Mouse (Mus musculus): ENCODE measurements around the gene Cnih2. TPM values are rescaled to one million over a fixed set of nuclear protein-coding genes. Genes with fewer than 3 reads are reported as not detected.

Gene Cnih2
- polyA plus RNA-seq, 1 experiment from 2014 or later, result 48.9 TPM

GRCm38 (mm10) chr19:5117494-5118383 is 19.4 kb upstream of the Cnih2 start:
- Histone ChIP-seq H3K27ac (replicated peaks; ENCODE audit: low read depth, low read length) (peak overlapping the region; percentile 72), H3K4me1 (ENCODE audit: control insufficient read depth, insufficient read depth, low read length) (no peaks in the 10 kb centered on the region), H3K4me3 (ENCODE audit: low read depth, low read length) (peak overlapping the region; percentile 74), H3K4me2 (ENCODE audit: low read depth, low read length) (peak overlapping the region; percentile 89), H3K9me3 (replicated peaks; ENCODE audit: control insufficient read depth, low read length) (no peaks in the 10 kb centered on the region), H3K36me3 (replicated peaks; ENCODE audit: control insufficient read depth, insufficient read depth, low read depth, low read length) (peaks cover 2% of the 10 kb centered on the region), H3K9ac (replicated peaks; ENCODE audit: low read length) (peak overlapping the region; percentile 80), H3K27me3 (ENCODE audit: control insufficient read depth, insufficient read depth, low read length) (no peaks in the 10 kb centered on the region)
- 0% methylated on average over 70 of the region's 83 CpGs for WGBS
- peak; percentile 84 for ATAC-seq (replicated peaks; ENCODE audit: insufficient number of reproducible peaks, low FRiP score, low TSS enrichment, low read depth)
- DNase-seq (ENCODE audit: low spot score), result peak; percentile 95

- Histone ChIP-seq H3K9ac (replicated peaks; ENCODE audit: low read length) (no peak overlapping the region), H3K9me3 (replicated peaks; ENCODE audit: control insufficient read depth, low read length) (no peaks in the 10 kb centered on the region), H3K27ac (replicated peaks; ENCODE audit: low read depth, low read length) (no peak overlapping the region), H3K4me2 (ENCODE audit: low read depth, low read length) (no peak overlapping the region; the same call in 1 of the 2 replicates), H3K27me3 (ENCODE audit: control insufficient read depth, insufficient read depth, low read length) (no peaks in the 10 kb centered on the region), H3K4me3 (ENCODE audit: low read depth, low read length) (no peak overlapping the region), H3K36me3 (replicated peaks; ENCODE audit: control insufficient read depth, insufficient read depth, low read depth, low read length) (peaks cover 4% of the 10 kb centered on the region), H3K4me1 (ENCODE audit: control insufficient read depth, insufficient read depth, low read length) (no peaks in the 10 kb centered on the region)
- DNase-seq (ENCODE audit: low spot score) (no peak), ATAC-seq (replicated peaks; ENCODE audit: insufficient number of reproducible peaks, low FRiP score, low TSS enrichment, low read depth) (no peak)
- WGBS, result 92% methylated on average over 7 of the region's 7 CpGs
Measured at GRCm38 (mm10) chr19:5113783-5114182, 15.5 kb upstream of the Cnih2 start.

- H3K4me1 ChIP-seq (ENCODE audit: control insufficient read depth, insufficient read depth, low read length), result peaks cover 6% of the 10 kb centered on the region; the same call in 1 of the 2 replicates
- H3K4me3 ChIP-seq (ENCODE audit: low read depth, low read length), result no peak overlapping the region
- ATAC-seq (replicated peaks; ENCODE audit: insufficient number of reproducible peaks, low FRiP score, low TSS enrichment, low read depth) (no peak), DNase-seq (ENCODE audit: low spot score) (no peak)
- 73% methylated on average over 19 of the region's 19 CpGs for WGBS
- H3K9me3 ChIP-seq (replicated peaks; ENCODE audit: control insufficient read depth, low read length), result no peaks in the 10 kb centered on the region
- no peak overlapping the region for H3K27ac ChIP-seq (replicated peaks; ENCODE audit: low read depth, low read length)
- no peak overlapping the region for H3K4me2 ChIP-seq (ENCODE audit: low read depth, low read length)
- no peak overlapping the region for H3K9ac ChIP-seq (replicated peaks; ENCODE audit: low read length)
- H3K36me3 ChIP-seq (replicated peaks; ENCODE audit: control insufficient read depth, insufficient read depth, low read depth, low read length), result peaks cover 4% of the 10 kb centered on the region
- no peaks in the 10 kb centered on the region for H3K27me3 ChIP-seq (ENCODE audit: control insufficient read depth, insufficient read depth, low read length)
Measured at GRCm38 (mm10) chr19:5109659-5110453, 11.5 kb upstream of the Cnih2 start.

- H3K27ac ChIP-seq (replicated peaks; ENCODE audit: low read depth, low read length), result no peak overlapping the region
- H3K9ac ChIP-seq (replicated peaks; ENCODE audit: low read length), result no peak overlapping the region
- WGBS, result 42% methylated on average over 4 of the region's 4 CpGs
- no peak for ATAC-seq (replicated peaks; ENCODE audit: insufficient number of reproducible peaks, low FRiP score, low TSS enrichment, low read depth)
- no peaks in the 10 kb centered on the region for H3K27me3 ChIP-seq (ENCODE audit: control insufficient read depth, insufficient read depth, low read length)
- no peak for DNase-seq (ENCODE audit: low spot score)
- peaks cover 2% of the 10 kb centered on the region for H3K36me3 ChIP-seq (replicated peaks; ENCODE audit: control insufficient read depth, insufficient read depth, low read depth, low read length)
- H3K9me3 ChIP-seq (replicated peaks; ENCODE audit: control insufficient read depth, low read length), result no peaks in the 10 kb centered on the region
- H3K4me2 ChIP-seq (ENCODE audit: low read depth, low read length), result no peak overlapping the region
- no peak overlapping the region for H3K4me3 ChIP-seq (ENCODE audit: low read depth, low read length)
- peaks cover 6% of the 10 kb centered on the region; the same call in 1 of the 2 replicates for H3K4me1 ChIP-seq (ENCODE audit: control insufficient read depth, insufficient read depth, low read length)
Measured at GRCm38 (mm10) chr19:5108702-5109101, 10.4 kb upstream of the Cnih2 start.

- ATAC-seq (replicated peaks; ENCODE audit: insufficient number of reproducible peaks, low FRiP score, low TSS enrichment, low read depth) (no peak), DNase-seq (ENCODE audit: low spot score) (peak; percentile 64)
- H3K9ac ChIP-seq (replicated peaks; ENCODE audit: low read length), result no peak overlapping the region
- no peaks in the 10 kb centered on the region for H3K9me3 ChIP-seq (replicated peaks; ENCODE audit: control insufficient read depth, low read length)
- H3K27me3 ChIP-seq (ENCODE audit: control insufficient read depth, insufficient read depth, low read length), result no peaks in the 10 kb centered on the region
- no peak overlapping the region for H3K4me3 ChIP-seq (ENCODE audit: low read depth, low read length)
- peaks cover 2% of the 10 kb centered on the region for H3K36me3 ChIP-seq (replicated peaks; ENCODE audit: control insufficient read depth, insufficient read depth, low read depth, low read length)
- 27% methylated on average over 5 of the region's 5 CpGs for WGBS
- peaks cover 6% of the 10 kb centered on the region; the same call in 1 of the 2 replicates for H3K4me1 ChIP-seq (ENCODE audit: control insufficient read depth, insufficient read depth, low read length)
- H3K4me2 ChIP-seq (ENCODE audit: low read depth, low read length), result no peak overlapping the region
- no peak overlapping the region for H3K27ac ChIP-seq (replicated peaks; ENCODE audit: low read depth, low read length)
Measured at GRCm38 (mm10) chr19:5108271-5108575, 9.9 kb upstream of the Cnih2 start.

- H3K9me3 ChIP-seq (replicated peaks; ENCODE audit: control insufficient read depth, low read length), result no peaks in the 10 kb centered on the region
- H3K4me3 ChIP-seq (ENCODE audit: low read depth, low read length), result no peak overlapping the region
- peaks cover 6% of the 10 kb centered on the region; the same call in 1 of the 2 replicates for H3K4me1 ChIP-seq (ENCODE audit: control insufficient read depth, insufficient read depth, low read length)
- DNase-seq (ENCODE audit: low spot score) (no peak), ATAC-seq (replicated peaks; ENCODE audit: insufficient number of reproducible peaks, low FRiP score, low TSS enrichment, low read depth) (no peak)
- no peak overlapping the region for H3K4me2 ChIP-seq (ENCODE audit: low read depth, low read length)
- no peaks in the 10 kb centered on the region for H3K27me3 ChIP-seq (ENCODE audit: control insufficient read depth, insufficient read depth, low read length)
- H3K36me3 ChIP-seq (replicated peaks; ENCODE audit: control insufficient read depth, insufficient read depth, low read depth, low read length), result peaks cover 2% of the 10 kb centered on the region; the same call in 1 of the 2 replicates
- no peak overlapping the region for H3K9ac ChIP-seq (replicated peaks; ENCODE audit: low read length)
- 68% methylated on average over 18 of the region's 18 CpGs for WGBS
- no peak overlapping the region for H3K27ac ChIP-seq (replicated peaks; ENCODE audit: low read depth, low read length)
Measured at GRCm38 (mm10) chr19:5107556-5108270, 9.4 kb upstream of the Cnih2 start.

GRCm38 (mm10) chr19:5106731-5107191 is 8.4 kb upstream of the Cnih2 start, which contains the start of gene Rab1b:
Rab1b (minus strand) TSS chr19:5107072.
- Histone ChIP-seq H3K4me2 (ENCODE audit: low read depth, low read length) (peak within 1 kb of the TSS; percentile 88), H3K27me3 (ENCODE audit: control insufficient read depth, insufficient read depth, low read length) (no peaks in the 10 kb centered on the region), H3K4me1 (ENCODE audit: control insufficient read depth, insufficient read depth, low read length) (peaks cover 6% of the 10 kb centered on the region; the same call in 1 of the 2 replicates), H3K4me3 (ENCODE audit: low read depth, low read length) (peak within 1 kb of the TSS; percentile 82), H3K27ac (replicated peaks; ENCODE audit: low read depth, low read length) (peak within 1 kb of the TSS; percentile 82), H3K9me3 (replicated peaks; ENCODE audit: control insufficient read depth, low read length) (no peaks in the 10 kb centered on the region), H3K36me3 (replicated peaks; ENCODE audit: control insufficient read depth, insufficient read depth, low read depth, low read length) (peaks cover 3% of the 10 kb centered on the region), H3K9ac (replicated peaks; ENCODE audit: low read length) (peak within 1 kb of the TSS; percentile 85)
- under 1% methylated on average over 46 of the region's 46 CpGs for WGBS
- ATAC-seq (replicated peaks; ENCODE audit: insufficient number of reproducible peaks, low FRiP score, low TSS enrichment, low read depth) (peak; percentile 92), DNase-seq (ENCODE audit: low spot score) (peak; percentile 99)

Data from embryonic facial prominence, embryonic 11.5 days (tissue).